Mouse (Mus musculus) spleen, adult 12 weeks (tissue): ENCODE data around the gene Map3k20.

Experiments
- DNase-seq: peaks from one replicate; pipeline ENCODE4 v3.0.0; 2022; ENCODE audit warnings: low spot score

Map3k20 gene

DNA sequence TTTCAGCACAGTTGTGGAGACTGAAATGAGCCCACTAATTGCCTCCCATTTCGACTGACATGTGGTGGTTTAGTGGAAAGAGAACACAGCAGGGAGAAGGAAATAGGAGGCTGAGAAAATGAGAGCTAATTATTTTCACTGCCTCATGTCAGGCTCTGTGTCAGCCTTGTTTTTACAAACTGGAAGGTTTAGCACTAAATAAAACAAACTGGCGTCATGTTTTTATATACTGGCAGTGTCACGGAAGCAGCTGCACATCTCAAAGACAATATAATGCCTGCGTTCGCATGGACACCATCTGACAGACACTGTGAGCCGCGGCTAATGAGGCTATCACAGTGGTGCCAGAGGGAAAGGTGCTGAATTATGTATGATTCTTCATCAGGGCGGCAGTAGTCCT is 141.3 kb downstream of the Map3k20 start:
- DNase-seq = no peak

DNA sequence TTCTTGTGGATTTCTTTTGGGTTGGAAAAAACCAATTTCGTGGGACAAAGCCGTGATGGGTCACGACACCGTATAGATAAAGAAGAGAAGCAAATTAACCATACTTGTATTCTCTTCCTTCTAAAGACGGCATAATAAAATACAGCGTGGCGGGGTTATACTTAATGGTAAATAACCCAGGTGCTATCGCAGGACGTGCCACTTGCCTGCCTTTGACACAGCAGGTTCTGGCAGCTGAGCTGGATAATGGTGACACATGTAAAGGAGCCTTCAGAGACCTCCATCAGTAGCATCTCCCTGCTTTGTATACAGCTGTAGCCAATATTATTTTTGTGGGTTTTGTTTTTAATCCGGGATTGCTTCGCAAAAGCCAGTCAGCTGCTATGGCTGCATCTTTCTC is 141.9 kb downstream of the Map3k20 start:
- no peak for DNase-seq

DNA sequence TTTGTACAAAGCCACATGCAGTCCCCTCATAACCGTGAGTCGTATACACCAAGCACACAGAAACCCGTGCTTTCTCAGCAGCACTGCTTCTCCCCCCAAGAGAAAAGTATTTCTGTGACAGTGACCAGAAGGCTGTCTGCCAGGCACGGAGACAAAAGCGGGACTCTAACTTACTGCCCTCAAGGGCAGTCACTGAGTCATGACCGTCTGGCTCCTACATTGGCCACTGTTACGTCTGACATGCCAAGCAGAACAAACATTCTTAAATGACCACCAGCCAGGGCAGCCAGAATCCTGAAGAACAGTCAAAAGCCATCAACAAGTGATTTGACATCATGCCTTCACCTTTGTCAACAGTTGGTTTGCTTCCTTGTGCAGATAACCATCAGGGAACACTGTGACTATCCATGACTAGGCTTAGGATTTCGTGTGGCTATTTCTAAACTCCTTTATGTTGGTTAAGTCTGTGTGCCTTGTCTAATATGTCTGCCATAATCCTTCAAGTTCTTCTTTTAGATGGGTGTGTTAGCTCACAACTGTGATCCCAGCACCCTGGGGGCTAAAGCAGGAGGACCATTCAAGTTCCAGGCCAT is 153.6 kb downstream of the Map3k20 start:
- no peak for DNase-seq

DNA sequence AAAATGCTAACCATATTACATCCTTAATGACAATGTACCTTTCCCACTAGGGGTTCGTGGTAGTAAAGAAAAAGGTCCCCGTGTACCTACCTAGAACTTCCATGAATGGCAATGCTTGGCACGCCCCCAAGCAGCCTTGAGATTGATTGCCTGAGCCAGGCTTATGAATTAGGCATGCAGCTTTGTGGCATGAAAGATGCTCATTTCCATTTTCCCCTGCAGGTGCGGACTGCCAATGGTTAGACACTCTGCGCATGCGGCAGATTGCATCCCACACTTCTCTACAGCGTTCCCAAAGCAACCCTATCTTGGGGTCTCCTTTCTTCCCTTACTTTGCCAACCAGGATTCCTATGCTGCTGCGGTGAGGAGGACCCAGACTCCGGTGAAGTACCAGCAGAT is 155.6 kb downstream of the Map3k20 start:
- DNase-seq = no peak

DNA sequence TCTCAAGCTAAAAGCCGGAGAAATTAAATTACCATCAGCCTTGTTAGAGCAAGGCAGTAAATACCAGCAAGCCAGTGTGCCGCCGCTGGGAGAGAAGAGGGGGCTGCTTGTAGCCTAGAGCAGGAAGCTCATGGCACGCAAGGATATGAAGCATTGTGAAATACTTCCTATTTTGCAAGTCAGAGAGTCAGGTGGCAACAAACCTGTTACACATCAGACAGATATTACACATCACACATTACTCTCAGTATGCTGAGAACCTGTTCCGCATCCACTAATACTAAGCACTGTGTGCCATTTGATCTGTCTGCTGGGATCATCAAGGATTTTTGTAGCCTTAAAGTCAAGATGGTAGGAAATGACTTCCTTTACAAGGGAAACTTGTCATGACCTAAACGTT is 157.4 kb downstream of the Map3k20 start:
- no peak for DNase-seq

DNA sequence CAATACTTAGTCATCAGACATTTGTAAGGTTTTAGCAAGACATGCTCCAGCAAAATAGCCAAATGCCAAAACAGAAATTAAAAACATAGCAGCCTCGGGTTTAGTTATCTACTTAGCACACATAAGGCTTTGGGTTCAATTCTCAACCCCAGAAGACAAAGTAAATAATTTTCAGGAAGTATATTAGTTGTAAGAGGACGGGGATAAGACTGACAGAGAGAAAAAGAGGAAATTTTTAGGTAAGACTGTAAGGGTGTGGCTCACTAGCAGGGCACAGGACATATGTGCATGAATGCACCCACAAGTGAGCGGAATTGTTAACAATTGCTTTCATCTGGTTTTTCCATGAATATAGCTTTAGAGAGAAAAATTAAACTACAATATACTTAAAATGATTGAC is 158.5 kb downstream of the Map3k20 start:
- DNase-seq = no peak

DNA sequence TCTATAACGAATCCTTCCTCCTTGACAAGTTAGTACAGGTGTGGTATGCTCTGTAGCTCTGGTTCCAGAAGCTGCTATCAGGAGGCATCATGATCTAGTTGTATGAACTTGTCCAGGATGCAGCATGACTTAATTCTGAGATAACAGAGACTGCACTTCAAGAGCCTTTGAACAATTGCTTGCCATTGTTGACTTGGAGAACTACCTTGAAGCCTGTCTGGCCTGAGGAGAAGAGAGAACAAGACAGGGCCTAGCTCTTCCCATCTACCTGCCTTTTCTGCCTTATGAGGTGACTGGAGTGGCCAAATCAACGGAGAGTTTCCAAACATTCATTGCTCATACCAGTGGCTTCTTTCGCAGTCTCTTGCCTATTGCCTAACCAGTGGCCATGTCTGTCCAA is 160.7 kb downstream of the Map3k20 start:
- no peak for DNase-seq

DNA sequence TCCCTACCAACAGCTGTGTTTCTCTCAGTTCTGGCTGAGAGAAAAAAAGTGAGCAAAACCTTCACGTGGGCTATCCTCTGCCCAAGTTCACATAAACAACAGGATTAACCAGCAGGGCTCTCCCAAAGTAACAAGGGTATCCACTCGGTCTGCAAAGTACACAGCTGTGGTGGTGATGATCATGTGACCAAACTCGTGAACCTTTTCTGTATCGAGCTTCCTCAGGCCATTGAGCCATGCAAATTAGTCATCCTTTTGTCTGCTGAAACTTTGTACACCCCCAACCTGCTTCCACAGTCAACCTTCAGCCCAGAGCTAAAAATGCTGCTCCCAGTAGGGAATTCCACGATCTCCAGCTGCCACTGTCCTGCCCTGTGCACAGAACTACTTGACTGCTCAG is 161.2 kb downstream of the Map3k20 start:
- DNase-seq = no peak

DNA sequence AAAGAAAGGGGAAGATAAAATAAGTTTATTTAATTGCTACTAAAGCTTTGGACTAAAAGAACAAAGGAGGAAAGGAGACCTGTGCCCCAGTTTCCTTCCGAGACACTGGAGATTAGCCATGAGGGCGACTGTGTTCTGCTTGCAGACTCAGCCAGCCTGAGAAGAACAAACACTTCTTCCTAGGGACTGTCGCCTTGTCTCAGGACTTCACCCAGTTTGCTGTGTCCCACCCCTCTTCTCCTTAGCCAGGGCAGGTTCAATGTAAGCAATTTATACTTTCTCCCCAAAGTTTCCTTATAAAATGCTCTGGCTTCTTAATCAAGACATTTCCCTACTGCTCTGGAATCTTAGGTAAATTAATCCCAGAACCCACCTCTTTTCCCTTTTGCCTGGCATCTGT is 168.1 kb downstream of the Map3k20 start:
- DNase-seq = no peak

DNA sequence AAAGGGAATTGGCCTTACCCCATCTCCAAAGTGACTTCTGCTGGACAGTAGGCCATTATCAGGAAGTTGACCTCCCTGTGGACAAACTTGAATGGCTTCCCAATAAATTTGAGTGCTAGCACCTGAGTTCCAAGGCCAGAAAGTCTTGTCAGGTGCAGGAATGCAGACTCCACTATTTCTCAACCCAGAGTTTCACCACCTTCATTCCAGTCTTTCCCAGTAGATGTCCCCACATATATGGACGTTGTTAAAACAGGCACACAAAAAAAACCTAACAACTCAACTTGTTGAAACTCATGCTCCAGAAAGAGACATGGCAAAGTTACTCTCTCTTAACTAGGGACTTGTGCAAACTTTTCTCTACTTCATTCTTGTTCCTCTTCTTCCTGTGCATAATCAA is 170.8 kb downstream of the Map3k20 start:
- no peak for DNase-seq

DNA sequence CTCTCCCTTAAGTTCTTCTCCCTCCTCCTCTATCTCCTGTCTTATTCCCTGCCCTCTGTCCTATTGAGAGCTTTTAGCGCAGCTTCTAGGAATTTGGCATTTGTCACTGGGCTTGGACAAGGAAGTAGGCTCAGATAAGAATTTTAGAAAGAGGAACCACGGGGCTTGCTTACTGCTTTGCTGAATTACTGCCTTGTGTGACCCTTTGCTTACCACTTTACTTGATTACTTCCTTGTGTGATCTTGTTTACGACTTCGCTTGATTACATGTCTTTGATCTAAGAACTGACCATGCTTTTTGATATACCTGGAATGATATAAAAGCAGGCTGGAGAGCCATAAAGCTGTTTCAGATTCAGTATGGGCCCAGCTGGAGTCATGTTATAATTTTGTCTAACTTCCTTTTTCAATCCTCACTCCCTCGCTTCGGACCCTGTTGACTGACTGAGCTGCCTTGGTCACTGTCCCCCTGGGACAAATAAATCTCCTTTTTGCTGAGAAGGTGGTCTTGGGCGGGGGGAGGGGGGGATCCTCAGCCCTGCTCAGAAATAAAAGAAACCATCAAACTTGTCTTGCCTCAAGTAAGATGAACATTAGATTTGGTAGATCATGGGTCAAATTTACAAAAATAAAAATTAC is 179.1 kb downstream of the Map3k20 start:
- no peak for DNase-seq

DNA sequence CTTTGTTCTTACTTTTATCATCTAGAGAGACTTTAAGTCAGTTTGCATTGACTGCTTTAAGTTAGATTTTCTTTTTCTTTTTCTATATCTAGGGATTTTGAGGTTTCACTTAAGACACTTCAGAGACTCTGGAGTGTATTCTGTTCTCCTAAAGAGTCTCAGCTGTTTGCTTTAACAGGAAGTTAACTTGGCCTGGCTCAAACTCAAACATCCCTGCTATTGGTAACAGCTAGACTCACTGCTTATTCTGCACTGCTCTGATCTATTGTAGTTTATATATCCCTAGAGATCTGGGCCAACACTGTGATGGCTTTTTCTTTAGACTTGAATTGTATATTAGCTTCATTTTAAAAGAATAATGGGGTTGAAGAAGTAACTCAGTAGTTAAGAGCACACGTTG is 182.2 kb downstream of the Map3k20 start:
- no peak for DNase-seq

DNA sequence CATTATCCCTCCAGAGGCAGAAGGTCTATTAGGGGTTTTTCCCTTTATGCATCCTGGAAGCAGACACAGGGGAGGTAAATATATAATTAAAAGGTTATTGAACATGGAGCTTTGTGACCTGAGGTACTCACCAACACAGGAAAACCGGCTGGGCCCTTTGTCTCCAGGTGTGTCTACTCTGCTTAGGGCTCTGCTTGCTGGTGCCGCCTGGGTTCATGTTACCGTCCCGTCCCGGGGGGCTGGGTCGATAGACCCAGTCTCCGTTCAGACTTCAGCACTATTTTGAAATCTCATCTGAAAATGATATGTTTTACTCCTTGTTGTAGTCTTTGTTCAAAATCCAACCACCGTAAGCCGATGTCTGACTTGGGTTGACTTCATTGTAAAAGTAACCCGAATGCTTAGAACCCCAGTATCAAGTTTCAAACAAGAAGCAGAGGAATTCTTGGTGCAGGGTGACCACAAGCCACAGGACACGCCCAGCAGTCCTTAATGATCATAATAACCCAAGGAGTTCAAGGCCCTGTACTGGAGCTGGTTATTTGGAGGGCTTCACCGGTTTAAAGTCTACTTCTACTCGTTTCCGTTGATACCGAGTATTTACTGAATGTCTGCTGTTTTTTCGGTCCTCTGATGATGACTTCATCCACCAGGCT is 186.1 kb downstream of the Map3k20 start:
- DNase-seq = no peak

DNA sequence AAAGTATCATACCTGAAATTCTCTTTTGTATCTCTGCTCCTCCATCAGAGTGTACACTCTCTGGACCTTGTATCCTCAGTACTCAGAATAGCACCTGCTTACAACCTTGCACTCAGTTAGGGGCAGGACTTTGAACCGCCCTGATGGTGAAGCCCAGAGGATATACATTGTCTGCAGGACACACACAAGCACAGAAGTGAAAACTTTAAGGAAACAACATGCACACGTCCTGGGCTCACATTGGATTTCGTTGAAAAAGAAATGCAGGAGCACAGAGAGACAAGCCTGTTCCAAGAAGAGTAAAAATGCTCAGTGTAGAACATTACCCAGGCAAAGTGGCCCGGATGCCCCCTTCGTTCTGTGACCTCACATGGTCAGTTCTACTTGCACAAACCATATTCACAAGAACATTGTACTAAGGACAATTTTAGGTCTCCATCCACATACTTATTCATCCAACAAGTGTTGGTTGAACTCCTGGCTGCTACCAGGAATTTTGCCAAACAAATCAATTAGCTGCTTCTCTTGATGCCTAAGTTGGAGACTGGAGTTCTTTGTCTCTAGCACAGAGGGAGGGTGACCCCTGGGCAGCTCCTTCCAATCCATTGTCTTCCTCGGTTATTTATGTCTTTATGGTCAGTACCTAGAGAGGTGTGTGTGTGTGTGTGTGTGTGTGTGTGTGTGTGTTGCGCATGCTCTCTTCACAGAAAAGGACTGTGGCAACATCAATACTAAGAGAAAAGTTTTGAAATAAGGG is 189.3 kb downstream of the Map3k20 start:
- DNase-seq = no peak

DNA sequence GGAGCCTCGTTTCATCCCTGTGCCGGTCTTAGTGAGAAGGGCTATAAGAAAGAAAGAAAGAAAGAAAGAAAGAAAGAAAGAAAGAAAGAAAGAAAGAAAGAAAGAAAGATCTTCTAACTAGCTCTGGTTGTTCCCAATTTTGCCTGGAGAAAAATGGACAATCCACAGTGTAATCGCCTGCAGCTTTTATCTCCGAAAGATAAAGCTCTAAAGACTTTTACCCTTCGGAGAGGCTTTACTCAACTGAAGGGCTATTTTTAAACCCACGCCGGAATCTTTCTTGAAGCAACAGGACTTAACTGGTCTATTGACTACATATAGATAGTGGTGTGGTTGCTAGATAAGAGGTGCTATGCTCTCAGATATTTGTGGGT is 190.0 kb downstream of the Map3k20 start:
- peak; percentile 8 for DNase-seq

DNA sequence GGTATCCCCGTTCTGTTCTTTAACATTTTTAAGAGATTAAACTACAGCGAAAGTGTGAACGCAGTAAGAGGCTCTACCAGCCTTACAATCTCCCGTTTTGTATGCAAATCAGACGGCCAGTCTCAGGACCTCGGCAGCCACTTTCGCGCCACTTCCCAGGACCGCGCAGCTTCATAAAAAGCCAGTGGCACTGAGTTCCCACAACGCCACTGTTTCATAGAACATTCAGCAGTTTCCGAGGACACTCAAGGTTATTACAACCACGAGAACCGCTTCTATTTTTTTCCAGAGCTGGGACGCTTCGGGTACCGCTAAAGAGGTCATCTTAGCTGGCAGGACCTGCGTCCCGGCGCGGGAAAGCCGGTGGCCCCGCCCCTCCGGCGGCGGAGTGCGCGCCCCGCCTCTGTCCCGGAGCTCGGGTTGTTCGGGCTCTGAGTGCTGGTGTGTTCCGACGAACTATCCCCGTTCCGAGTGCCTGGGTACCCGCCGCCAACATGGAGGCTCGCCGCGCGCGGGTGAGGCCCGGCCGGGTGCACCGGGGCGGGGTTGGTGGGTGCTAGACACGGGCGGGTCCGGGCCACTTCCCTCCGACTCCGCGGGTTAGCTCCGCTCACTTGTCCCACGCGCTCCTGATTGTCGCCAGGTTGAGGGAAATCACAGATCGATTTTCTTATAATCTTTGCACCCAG is 190.5 kb downstream of the Map3k20 start, which contains the start of gene Cdca7:
TSS of gene Cdca7 (plus strand) at position 363 of the 689 bp plus-strand sequence.
- peak; percentile 78 for DNase-seq

DNA sequence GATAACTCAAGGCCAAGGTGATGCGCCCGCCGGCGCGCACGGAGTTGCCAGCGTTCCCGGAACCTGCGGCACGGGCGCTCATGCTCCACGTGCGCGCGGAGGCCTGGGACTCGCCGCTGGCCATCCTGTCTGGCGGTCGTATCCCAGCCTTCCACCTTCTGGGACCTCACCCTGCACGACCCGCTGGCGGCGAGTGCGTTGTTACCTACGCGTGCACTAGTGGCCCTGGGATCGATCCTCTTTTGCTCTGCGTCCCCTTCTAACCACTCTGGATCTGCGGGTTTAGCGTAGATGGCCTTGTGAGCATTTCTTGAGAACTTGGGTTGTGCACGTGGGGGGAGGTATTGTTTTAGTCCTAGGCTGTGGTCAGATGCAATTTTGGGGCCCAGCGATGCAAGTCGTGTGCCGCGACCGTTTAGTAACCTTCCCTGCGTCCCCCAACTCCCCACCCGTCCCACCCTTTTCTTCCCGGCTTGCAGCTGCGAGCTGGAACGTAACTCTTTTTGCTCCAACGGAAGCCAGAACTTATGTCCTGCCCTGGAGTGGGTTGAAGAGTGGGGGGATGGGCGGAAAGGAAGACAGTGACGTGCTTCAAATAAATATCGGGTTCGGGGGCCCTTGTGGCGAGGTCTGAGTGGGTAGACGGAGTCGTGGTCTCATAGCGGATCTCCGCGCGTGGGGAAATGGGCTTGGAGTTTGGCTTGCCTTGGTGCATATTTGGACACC is 191.2 kb downstream of the Map3k20 start:
- peak; percentile 15 for DNase-seq

DNA sequence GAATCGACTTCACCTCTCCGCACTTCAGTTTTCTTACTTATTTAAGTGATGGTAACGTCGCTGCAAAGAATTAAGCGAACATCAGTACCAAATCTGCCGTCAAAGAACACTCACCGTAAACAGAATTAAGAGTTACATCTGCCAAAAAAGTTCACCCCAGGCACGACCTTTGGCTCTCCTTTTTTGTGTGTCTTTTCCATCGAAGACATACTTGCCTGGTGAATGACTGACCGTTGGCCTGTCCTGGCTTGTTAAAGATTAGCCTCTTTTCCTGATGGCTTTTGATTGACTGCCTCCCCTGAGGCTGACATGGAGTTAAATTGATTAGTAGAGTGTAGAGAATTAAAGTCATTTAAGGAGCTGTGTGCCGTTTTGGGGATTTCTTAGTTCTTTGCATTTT is 191.8 kb downstream of the Map3k20 start:
- no peak for DNase-seq

DNA sequence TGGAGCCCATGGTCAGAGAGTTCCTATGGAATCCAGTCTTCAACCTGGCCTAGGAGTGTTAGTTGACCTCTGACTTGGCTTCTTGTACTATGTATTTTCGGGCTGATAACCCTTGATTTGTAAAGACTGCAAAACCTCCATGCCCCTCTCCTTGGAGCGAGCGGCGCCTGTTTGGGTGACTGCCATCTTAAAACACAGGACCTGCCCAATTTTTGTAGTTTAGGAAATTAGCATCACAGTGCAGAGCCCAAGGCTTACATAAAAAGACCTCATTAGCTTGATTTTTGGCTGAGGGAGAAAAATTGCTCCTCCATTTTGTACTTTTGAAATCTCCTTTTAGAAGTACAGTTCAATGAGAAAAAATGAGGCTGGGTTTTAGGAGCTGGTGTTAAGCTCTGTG is 192.7 kb downstream of the Map3k20 start:
- no peak for DNase-seq

DNA sequence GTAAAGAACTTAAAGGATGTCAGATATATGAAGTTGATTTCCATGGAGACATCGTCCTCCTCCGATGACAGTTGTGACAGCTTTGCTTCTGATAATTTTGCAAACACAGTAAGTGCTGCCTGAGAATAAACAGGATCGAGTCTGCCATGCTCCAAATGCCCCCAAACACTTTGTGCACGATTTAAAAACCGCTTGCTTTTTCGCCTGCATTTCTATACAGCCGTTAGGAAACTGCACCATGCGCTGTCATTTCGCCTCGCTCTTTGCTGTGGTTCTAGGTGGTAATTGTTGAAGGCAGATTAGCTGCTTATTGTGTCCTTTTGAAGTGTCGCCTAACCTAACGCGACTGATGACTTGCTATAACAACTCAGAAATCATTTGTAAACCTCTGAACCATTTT is 193.5 kb downstream of the Map3k20 start:
- no peak for DNase-seq

DNA sequence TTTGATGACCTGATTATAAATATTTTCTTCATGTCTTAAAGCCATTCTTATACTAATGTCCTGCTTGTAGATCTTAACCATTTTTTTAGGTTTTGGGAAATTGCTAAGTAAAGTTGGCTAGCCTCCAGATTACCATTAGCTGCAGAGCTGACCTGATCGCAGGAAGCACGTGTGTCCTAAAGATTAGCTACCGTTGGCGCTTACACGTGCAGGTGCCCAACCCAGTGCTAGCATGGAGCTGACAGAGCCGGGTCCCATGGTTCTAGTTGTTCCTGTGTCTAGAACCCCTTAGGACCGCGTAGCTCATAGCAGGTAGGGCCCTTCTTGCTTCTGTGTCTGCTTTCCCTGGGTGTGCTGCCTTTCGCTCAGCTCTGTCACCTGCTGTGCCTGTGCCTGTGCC is 194.4 kb downstream of the Map3k20 start:
- DNase-seq = no peak

DNA sequence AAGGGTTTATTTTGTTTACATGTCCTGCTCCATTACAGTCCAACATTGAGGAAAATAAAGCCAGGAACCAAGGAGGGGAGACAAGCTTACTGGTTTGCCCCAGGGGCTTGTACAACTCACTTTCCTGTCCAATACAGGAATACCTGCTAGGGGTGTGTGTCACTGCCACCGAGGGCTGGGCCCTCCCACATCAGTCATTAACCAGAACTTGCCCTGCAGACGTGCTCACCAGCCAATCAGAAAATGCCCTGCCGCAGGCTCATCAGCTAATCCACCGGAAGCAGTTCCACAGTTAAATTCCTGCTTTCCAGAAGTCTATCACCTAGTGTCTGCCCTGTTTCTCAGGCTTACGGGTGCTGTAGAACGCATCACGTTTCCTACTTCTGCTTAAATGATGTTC is 206.2 kb downstream of the Map3k20 start:
- DNase-seq = no peak
